Comparison of ENCODE assay signal across 7 mouse cellular contexts in the genomic region with DNA sequence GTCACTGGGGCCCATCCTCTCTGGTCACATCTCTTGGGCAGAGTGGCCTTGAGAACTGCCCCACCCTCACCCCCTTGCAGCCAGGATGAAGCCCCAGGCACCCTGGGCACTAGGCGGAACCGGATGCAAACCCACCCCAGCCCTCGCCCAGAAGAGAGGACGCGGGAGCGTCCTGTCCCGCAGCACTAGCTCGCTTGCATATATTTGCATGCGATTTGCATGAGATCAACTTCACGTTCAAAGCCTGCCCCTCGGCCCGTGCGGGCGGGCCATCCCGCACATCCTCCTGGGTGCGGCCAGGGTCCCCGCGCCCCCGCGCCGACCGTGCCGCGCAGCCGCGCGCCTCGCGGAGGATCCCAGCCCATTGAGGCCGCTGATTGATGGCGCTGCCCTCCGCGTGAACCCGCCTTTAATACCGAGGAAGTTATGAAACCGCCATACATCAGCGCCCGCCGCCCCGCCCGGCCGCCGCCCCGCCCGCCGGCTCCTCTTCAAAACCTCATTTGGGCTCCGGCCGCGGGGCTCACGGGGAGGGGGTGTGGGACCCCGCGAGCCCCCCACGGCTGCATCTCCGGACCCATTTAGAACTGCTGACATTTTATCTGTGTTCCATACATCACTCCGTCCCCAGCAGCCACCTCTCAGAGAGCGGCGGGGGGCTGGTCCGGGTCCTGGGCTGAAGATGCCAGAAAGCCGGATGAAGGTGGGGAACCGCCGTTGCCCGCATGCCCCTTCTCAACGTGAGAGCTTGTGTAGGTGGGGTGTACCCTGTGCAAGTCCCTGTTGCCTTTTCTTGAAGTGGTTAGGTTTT. TPM values are rescaled to one million over a fixed set of nuclear protein-coding genes. Genes with fewer than 3 reads are reported as not detected.
DNase-seq lines count a peak whose midpoint lies in the region; ATAC-seq and TF ChIP-seq lines count a peak whose summit lies in the region.

No protein-coding gene starts in this region.

- TF ChIP-seq POLR2A in spleen, adult 2 months (IDR thresholded peaks at IDR 0.05; ENCODE audit: low read depth, low read length): no peak

- H3K9ac ChIP-seq in intestine, embryonic 14.5 days (ENCODE audit: low read length): peak overlapping the region; percentile 42
- no peak overlapping the region for H3K9ac ChIP-seq in lung, postnatal 0 days (replicated peaks; ENCODE audit: low read depth)

- H3K4me1 ChIP-seq in intestine, embryonic 14.5 days (replicated peaks; ENCODE audit: control insufficient read depth, insufficient read depth, low read length): peaks cover 41% of the 10 kb centered on the region
- H3K4me1 ChIP-seq in lung, postnatal 0 days (ENCODE audit: insufficient read depth, low read depth, low read length): peaks cover 8% of the 10 kb centered on the region
- H3K4me1 ChIP-seq in spleen, adult 2 months (ENCODE audit: control insufficient read depth, insufficient read depth, insufficient read length): peaks cover 17% of the 10 kb centered on the region

- H3K4me3 ChIP-seq in intestine, embryonic 14.5 days (ENCODE audit: low read depth, low read length): peak overlapping the region; percentile 49
- H3K4me3 ChIP-seq in lung, postnatal 0 days (ENCODE audit: low read depth, low read length): peak overlapping the region; percentile 53
- peak overlapping the region; percentile 64 for H3K4me3 ChIP-seq in spleen, adult 2 months (ENCODE audit: extremely low read depth, insufficient read depth, insufficient read length)

- peaks cover 70% of the 10 kb centered on the region for H3K27me3 ChIP-seq in intestine, embryonic 14.5 days (replicated peaks; ENCODE audit: control insufficient read depth, insufficient read depth, low read length)
- H3K27me3 ChIP-seq in lung, postnatal 0 days (replicated peaks; ENCODE audit: insufficient read depth, low read length): peaks cover 66% of the 10 kb centered on the region
- peaks cover 7% of the 10 kb centered on the region; the same call in 1 of the 2 replicates for H3K27me3 ChIP-seq in spleen, adult 2 months (ENCODE audit: control insufficient read depth, insufficient read depth, low read length)

- ATAC-seq in intestine, embryonic 14.5 days (replicated peaks; ENCODE audit: low FRiP score, low TSS enrichment, low read depth): peak; percentile 48
- peak; percentile 29 for ATAC-seq in lung, postnatal 0 days

- 1% methylated on average over 63 of the region's 63 CpGs for WGBS in intestine, embryonic 14.5 days
- WGBS in lung, postnatal 0 days: 1% methylated on average over 59 of the region's 63 CpGs
- 1% methylated on average over 63 of the region's 63 CpGs for WGBS in spleen, adult 2 months

- peak; percentile 46 for DNase-seq in urinary bladder, postnatal 14 days (ENCODE audit: low spot score)
- DNase-seq in urinary bladder, postnatal 25 days (ENCODE audit: low spot score): no peak
- DNase-seq in embryo, embryonic 9.5 days (ENCODE audit: extremely low spot score): peak; percentile 66
- peak; percentile 87 for DNase-seq in intestine, embryonic 14.5 days (ENCODE audit: low spot score)
- DNase-seq in lung, postnatal 0 days (ENCODE audit: low spot score): peak; percentile 73
- DNase-seq in spleen, adult 2 months (ENCODE audit: low read depth in 1 of 2, low spot score in 2 of 2): peak in 1 of 2 experiments; percentile 53
- no peak for DNase-seq in left cerebral cortex, postnatal 4 days

- peak overlapping the region; percentile 76 for H3K27ac ChIP-seq in intestine, embryonic 14.5 days (ENCODE audit: low read depth)
- H3K27ac ChIP-seq in lung, postnatal 0 days (ENCODE audit: low read length): no peak overlapping the region
- H3K27ac ChIP-seq in spleen, adult 2 months (ENCODE audit: insufficient read depth, low read length): no peak overlapping the region

- no peaks in the 10 kb centered on the region for H3K36me3 ChIP-seq in intestine, embryonic 14.5 days (ENCODE audit: control insufficient read depth, insufficient read depth, low read length)
- H3K36me3 ChIP-seq in lung, postnatal 0 days (ENCODE audit: insufficient read depth, low read length): no peaks in the 10 kb centered on the region
- H3K36me3 ChIP-seq in spleen, adult 2 months (ENCODE audit: control insufficient read depth, insufficient read depth, low read length): no peaks in the 10 kb centered on the region

- H3K4me2 ChIP-seq in intestine, embryonic 14.5 days (ENCODE audit: low read length): peak overlapping the region; percentile 93
- peak overlapping the region; percentile 95 for H3K4me2 ChIP-seq in lung, postnatal 0 days (replicated peaks; ENCODE audit: low read depth, low read length)

- TF ChIP-seq EP300 in lung, postnatal 0 days (IDR thresholded peaks at IDR 0.05): no peak

- intact Hi-C loops in left cerebral cortex, postnatal 4 days (cut with DNase I): no loop called here

- TF ChIP-seq CTCF in lung, postnatal 0 days (IDR thresholded peaks at IDR 0.05): no peak
- no peak for TF ChIP-seq CTCF in spleen, adult 2 months (IDR thresholded peaks at IDR 0.05; ENCODE audit: extremely low read depth, insufficient read depth, insufficient read length, insufficient replicate concordance)

- H3K9me3 ChIP-seq in intestine, embryonic 14.5 days (ENCODE audit: control insufficient read depth, low read length): no peaks in the 10 kb centered on the region
- H3K9me3 ChIP-seq in lung, postnatal 0 days (ENCODE audit: low read length): no peaks in the 10 kb centered on the region

RNA-seq across cellular contexts. Expression of a gene that starts 2.1 kb away (rescaled TPM):
- 21.8 and 23.5 TPM in 2 replicates for polyA plus RNA-seq in intestine, embryonic 14.5 days (2014; fragmentation: Nextera tagmentation; extraction: Ambion mirVana)
- 10.5 and 12.2 TPM in 2 replicates for polyA plus RNA-seq in lung, postnatal 0 days (2015; fragmentation: Nextera tagmentation; extraction: Ambion mirVana)
- 10.6 and 12.5 TPM in 2 replicates for polyA plus RNA-seq in spleen, adult 2 months (2012; rRNA removed)
- total RNA-seq in left cerebral cortex, postnatal 4 days (2021): 10 to 100 TPM; 26.4 to 27.4 TPM

Comparison
In these comparisons a context has a peak if more than half of its experiments do, and no peak if none do; other contexts are left out.
1. DNase-seq: peak in urinary bladder, postnatal 14 days (single experiment), embryo, embryonic 9.5 days (single experiment), intestine, embryonic 14.5 days (single experiment) and lung, postnatal 0 days (single experiment); none in urinary bladder, postnatal 25 days (single experiment) and left cerebral cortex, postnatal 4 days (single experiment).
2. Peak in every context shown above with its lines, with median percentiles within 50 percentile points of each other: H3K4me3 ChIP-seq.